Mouse (Mus musculus): ENCODE results near the gene Bak1.
"Not testable (repeated sequence)": the region's sequence is repeated elsewhere in the genome, so short reads cannot be mapped to it uniquely, and the experiment has no call there.

Gene Bak1

DNA sequence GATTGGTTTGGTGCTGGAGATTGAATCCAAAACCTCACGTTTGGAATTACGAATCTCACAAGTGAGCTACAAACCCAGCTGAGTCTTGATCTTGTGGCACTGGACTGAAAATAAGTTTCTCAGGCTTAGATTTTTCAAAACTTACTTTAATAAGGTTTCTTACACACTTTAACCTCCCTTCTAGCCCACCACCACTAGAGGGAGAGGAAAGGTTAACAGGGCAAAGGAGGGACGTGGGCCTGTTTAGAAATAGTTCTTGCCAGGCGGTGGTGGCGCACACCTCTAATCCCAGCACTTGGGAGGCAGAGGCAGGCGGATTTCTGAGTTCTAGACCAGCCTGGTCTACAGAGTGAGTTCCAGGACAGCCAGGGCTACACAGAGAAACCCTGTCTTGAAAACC lies 51.5 kb downstream of the Bak1 start:
- DNase-seq = not testable (repeated sequence)

- no peak for DNase-seq
Measured at GRCm38 (mm10) chr17:26975415-26975814, 53.4 kb downstream of the Bak1 start.

- DNase-seq = no peak
Measured at GRCm38 (mm10) chr17:26974547-26974946, 54.3 kb downstream of the Bak1 start.

DNA sequence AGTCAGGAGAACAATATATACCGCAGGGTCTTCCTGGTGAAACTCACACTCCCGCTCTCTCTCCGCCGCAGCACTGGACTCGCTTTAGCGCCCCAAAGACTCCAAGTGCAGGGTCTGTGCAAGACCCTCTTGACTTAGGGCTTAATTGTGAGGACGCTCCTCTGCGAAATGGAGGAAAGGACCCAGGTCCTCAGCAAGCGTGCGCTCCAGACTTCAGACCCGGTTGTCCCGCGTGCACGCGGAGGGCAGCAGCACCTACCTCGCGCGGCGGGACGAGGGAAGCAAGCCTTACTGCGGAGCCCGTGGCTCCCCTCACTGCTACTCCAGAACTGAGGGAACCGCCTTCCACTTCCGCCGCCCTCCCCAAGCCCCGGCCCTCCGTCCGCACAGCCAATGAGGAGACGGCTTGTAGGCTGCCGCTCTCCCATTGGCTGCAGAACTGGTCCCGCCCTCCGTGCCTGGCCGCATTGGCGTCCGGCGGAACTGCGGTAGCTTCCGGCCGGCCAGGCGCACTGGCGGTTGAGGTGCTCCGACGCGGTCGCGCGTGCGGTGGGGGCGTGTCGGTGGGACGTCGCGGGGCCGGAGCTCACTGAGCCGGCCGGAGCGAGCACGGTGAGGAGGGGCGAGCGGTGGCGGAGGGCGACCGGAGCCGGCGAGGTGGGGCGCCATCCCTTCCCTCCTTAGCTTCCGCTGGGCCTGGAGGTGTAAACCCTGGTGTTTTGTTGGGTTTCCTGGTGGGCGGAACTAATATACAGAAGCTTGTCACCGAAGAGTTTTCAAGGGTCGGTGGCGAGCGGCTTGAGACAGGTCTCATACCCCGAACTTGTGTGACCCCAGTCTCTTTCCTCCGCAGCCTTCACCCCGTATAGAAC lies 55.9 kb downstream of the Bak1 start, which contains the start of gene Zbtb9:
TSS of gene Zbtb9 (plus strand) at position 465 of the 872 bp plus-strand sequence.
- DNase-seq = peak; percentile 93

DNA sequence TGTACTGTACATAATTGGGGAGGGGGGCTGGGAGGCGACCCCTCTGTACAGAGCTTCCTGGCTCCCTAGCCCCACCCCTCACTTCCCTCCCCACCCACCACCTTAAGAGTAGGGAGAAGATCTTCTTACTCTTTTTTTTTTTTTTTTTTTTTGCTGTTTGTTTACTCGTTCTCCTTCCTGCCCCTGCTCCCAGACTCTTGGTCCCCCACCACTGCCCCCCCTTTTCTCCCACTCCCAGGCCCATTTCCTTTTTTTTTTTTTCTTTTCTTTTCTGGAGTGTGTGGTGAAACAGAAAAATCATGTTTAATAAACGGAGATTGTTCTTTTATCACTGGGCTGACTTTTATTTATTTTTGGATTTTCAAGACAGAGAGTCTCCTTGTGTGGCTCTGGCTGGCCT lies 56.7 kb downstream of the Bak1 start:
- no peak for DNase-seq

DNA sequence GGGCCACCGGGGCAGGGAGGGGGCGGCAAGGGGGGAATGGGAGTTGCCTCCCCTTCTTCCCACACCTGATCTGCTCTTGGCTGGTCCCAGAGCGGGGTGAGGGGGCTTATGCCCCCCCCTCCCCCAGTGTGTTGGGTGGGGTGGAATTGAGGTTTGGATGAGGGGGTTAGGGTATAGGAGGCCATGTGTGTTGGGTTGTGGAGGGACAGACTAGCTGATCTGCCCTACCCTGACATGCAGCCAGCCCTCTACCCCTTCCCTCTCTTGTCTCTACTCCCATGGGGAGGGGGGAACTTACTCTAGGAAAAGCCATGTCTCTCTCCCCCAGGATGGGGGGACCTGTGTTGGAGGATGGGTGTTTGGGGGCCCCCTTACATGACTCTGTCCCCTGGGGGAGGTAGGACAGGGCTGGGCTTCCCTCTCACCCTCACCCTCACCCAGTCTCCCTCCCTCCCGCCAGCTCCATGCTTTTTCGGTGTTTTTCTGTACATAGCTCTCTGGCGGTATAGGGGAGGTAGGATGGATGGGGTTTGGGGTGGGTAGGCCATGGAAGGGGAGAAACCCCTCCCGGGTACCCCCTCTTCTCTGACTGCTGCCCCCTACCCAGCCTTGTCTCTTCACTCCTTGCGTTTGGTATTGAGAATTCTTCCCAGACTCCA lies 57.4 kb downstream of the Bak1 start:
- DNase-seq = no peak

GRCm38 (mm10) chr17:26970221-26970620 lies 58.6 kb downstream of the Bak1 start:
- no peak for DNase-seq
